Mouse (Mus musculus) lung, postnatal 14 days (tissue): ENCODE measurements at regions not wholly inside any gene's neighbourhood (a gene's known extent, or its start where the extent isn't known, plus 50 kb on each side); places are given as distances from the start of the nearest gene placed in this dataset.

Source experiments
- DNase-seq: peaks from one replicate; pipeline ENCODE4 v3.0.0; 2021

GRCm38 (mm10) chr8:9152313-9152925, 462.1 kb upstream of the Arglu1 start:
- no peak for DNase-seq

GRCm38 (mm10) chr8:9144362-9144761, 454.0 kb upstream of the Arglu1 start:
- no peak for DNase-seq

GRCm38 (mm10) chr8:9139781-9140180, 449.5 kb upstream of the Arglu1 start:
- DNase-seq: no peak

GRCm38 (mm10) chr8:9139059-9139620, 448.8 kb upstream of the Arglu1 start:
- no peak for DNase-seq

- no peak for DNase-seq
Observed at GRCm38 (mm10) chr8:9133758-9134157, 443.4 kb upstream of the Arglu1 start.

- DNase-seq: no peak
Observed at GRCm38 (mm10) chr8:9132612-9133218, 442.4 kb upstream of the Arglu1 start.

GRCm38 (mm10) chr8:9131249-9131648, 440.9 kb upstream of the Arglu1 start:
- no peak for DNase-seq

GRCm38 (mm10) chr8:9124503-9124902, 434.2 kb upstream of the Arglu1 start:
- DNase-seq: no peak

- DNase-seq: no peak
Observed at GRCm38 (mm10) chr8:9117809-9118737, 427.8 kb upstream of the Arglu1 start.

GRCm38 (mm10) chr8:9095980-9096379, 405.7 kb upstream of the Arglu1 start:
- peak; percentile 3 for DNase-seq

- no peak for DNase-seq
Observed at GRCm38 (mm10) chr8:9094002-9094401, 403.7 kb upstream of the Arglu1 start.

GRCm38 (mm10) chr8:9093356-9093755, 403.0 kb upstream of the Arglu1 start:
- DNase-seq: no peak

GRCm38 (mm10) chr8:9072724-9073123, 382.4 kb upstream of the Arglu1 start:
- DNase-seq: no peak

GRCm38 (mm10) chr8:9072286-9072685, 382.0 kb upstream of the Arglu1 start:
- DNase-seq: no peak

GRCm38 (mm10) chr8:9070953-9071352, 380.6 kb upstream of the Arglu1 start:
- no peak for DNase-seq

- DNase-seq: no peak
Observed at GRCm38 (mm10) chr8:9069845-9070244, 379.5 kb upstream of the Arglu1 start.

- no peak for DNase-seq
Observed at GRCm38 (mm10) chr8:9067731-9068130, 377.4 kb upstream of the Arglu1 start.

- DNase-seq: no peak
Observed at GRCm38 (mm10) chr8:9060166-9060565, 369.8 kb upstream of the Arglu1 start.

- DNase-seq: no peak
Observed at GRCm38 (mm10) chr8:9055416-9055819, 365.1 kb upstream of the Arglu1 start.

GRCm38 (mm10) chr8:9054801-9055200, 364.5 kb upstream of the Arglu1 start:
- DNase-seq: no peak

- DNase-seq: peak; percentile 57
Observed at GRCm38 (mm10) chr8:9051699-9052098, 361.4 kb upstream of the Arglu1 start.

- no peak for DNase-seq
Observed at GRCm38 (mm10) chr8:9050740-9051475, 360.6 kb upstream of the Arglu1 start.

- no peak for DNase-seq
Observed at GRCm38 (mm10) chr8:9048116-9048515, 357.8 kb upstream of the Arglu1 start.
